Mouse (Mus musculus) intestine, postnatal 0 days (tissue): ENCODE measurements around the gene Gm9887. TPM values are rescaled to one million over a fixed set of nuclear protein-coding genes. Genes with fewer than 3 reads are reported as not detected.

Experiments used
- ATAC-seq: fragments of 200-750 bp; cut with Nextera tagmentation; 2 replicates; pipeline ENCODE4 v1.8.0; 2017; ENCODE audit warnings: mild to moderate bottlenecking, moderate TSS enrichment, moderate library complexity
- H3K27ac ChIP-seq: fragments of 300-500 bp; sonication (generic); 2 replicates; pipeline ENCODE4 v1.5.1; 2014; ENCODE audit warnings: mild to moderate bottlenecking, low read depth, low read length, moderate library complexity
- H3K27me3 ChIP-seq: fragments of 300-500 bp; sonication (generic); replicated peaks from 2 replicates; pipeline ENCODE4 v1.6.1; 2014; ENCODE audit warnings: low read length, mixed read lengths; ENCODE audit not compliant: control insufficient read depth, insufficient read depth
- H3K36me3 ChIP-seq: fragments of 300-500 bp; sonication (generic); 2 replicates; pipeline ENCODE4 v1.6.1; 2014; ENCODE audit warnings: mild to moderate bottlenecking, moderate library complexity; ENCODE audit not compliant: control insufficient read depth, insufficient read depth
- H3K4me1 ChIP-seq: fragments of 300-500 bp; sonication (generic); replicated peaks from 2 replicates; pipeline ENCODE4 v1.6.1; 2014; ENCODE audit warnings: antibody characterized with exemption, low read length, mixed read lengths; ENCODE audit not compliant: control insufficient read depth, insufficient read depth
- H3K4me2 ChIP-seq: fragments of 300-500 bp; sonication (generic); replicated peaks from 2 replicates; pipeline ENCODE4 v1.6.1; 2014; ENCODE audit warnings: low read depth, mild to moderate bottlenecking, moderate library complexity
- H3K4me3 ChIP-seq: fragments of 300-500 bp; sonication (generic); 2 replicates; pipeline ENCODE4 v1.5.1; 2014; ENCODE audit warnings: low read depth, low read length
- H3K9ac ChIP-seq: fragments of 300-500 bp; sonication (generic); 2 replicates; pipeline ENCODE4 v1.6.1; 2014; ENCODE audit warnings: mild to moderate bottlenecking, low read depth, low read length
- H3K9me3 ChIP-seq: fragments of 300-500 bp; sonication (generic); 2 replicates; pipeline ENCODE4 v1.6.1; 2016; ENCODE audit warnings: mixed run types; ENCODE audit not compliant: control insufficient read depth
- CTCF ChIP-seq: sonication (generic); IDR thresholded peaks from 2 replicates; pipeline ENCODE4 v1.5.1; 2016; ENCODE audit warnings: low read depth, mild to moderate bottlenecking, control low read depth, antibody characterized with exemption, moderate library complexity
- WGBS: fragments of 180-500 bp; shearing (Covaris S2); extraction: QIAGEN DNeasy Blood & Tissue Kit; methylation state at CpG from one replicate; pipeline ENCODE4 v1.1.7; 2014; 5-methylcytosine and 5-hydroxymethylcytosine counted together
- polyA plus RNA-seq: library from polyadenylated mRNA; unstranded; fragments of >200 nt; fragmentation: Nextera tagmentation; extraction: Ambion mirVana; gene quantifications from 2 replicates; pipeline ENCODE4 v1.2.1, GENCODE M21; 2015

Gm9887 gene
- polyA plus RNA-seq, 1 experiment from 2014 or later, result 1.9 TPM

- 0 out of 2 replicates have a peak, but pooled peaks have one; percentile 0 for TF ChIP-seq CTCF
Observed at GRCm38 (mm10) chr12:69372731-69373331, 573 bp upstream of the Gm9887 start.

GRCm38 (mm10) chr12:69371421-69371853 is 821 bp downstream of the Gm9887 start:
- WGBS, result 0% methylated on average over 24 of the region's 24 CpGs

More at GRCm38 (mm10) chr12:69372731-69373331, 573 bp upstream of the Gm9887 start:
- under 1% methylated on average over 42 of the region's 42 CpGs for WGBS
- Histone ChIP-seq H3K4me3 (peak overlapping the region; percentile 100), H3K36me3 (no peaks in the 10 kb centered on the region), H3K4me1 (0 out of 2 replicates have a peak, but pooled peaks cover 4% of the 10 kb centered on the region), H3K27me3 (no peaks in the 10 kb centered on the region), H3K9me3 (no peaks in the 10 kb centered on the region), H3K9ac (peak overlapping the region; percentile 98), H3K4me2 (peak overlapping the region; percentile 82), H3K27ac (peak overlapping the region; percentile 100)
- ATAC-seq, result peak; percentile 9; the same call in 1 of the 2 replicates

DNA sequence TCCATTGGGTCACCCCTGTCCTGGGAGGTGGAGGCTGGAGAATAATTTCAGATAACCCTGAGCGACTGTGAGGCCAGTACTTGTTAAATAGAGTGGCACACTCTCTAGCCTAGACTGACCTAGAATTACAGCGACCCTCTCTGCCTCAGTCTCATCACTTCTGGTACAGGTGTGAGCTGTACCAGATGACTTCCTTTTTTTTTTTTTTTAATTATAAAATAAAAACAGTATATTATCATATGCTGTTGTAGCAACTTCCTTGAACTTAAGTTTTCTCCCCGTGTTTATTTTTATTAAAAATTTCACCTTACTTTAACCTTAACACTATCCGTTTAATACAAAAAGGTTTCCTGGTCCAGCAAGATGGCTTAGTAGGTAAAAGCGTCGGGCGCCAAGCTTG is 1.3 kb downstream of the Gm9887 start:
- TF ChIP-seq CTCF, result no peak
- Histone ChIP-seq H3K4me2 (peak overlapping the region; percentile 82), H3K9ac (peak overlapping the region; percentile 98), H3K4me3 (peak overlapping the region; percentile 100), H3K9me3 (no peaks in the 10 kb centered on the region), H3K27me3 (no peaks in the 10 kb centered on the region), H3K4me1 (0 out of 2 replicates have a peak, but pooled peaks cover 4% of the 10 kb centered on the region), H3K27ac (peak overlapping the region; percentile 100), H3K36me3 (no peaks in the 10 kb centered on the region)
- 7% methylated on average over 7 of the region's 7 CpGs for WGBS
- no peak for ATAC-seq

More at GRCm38 (mm10) chr12:69371421-69371853, 821 bp downstream of the Gm9887 start:
- Histone ChIP-seq H3K4me1 (0 out of 2 replicates have a peak, but pooled peaks cover 4% of the 10 kb centered on the region), H3K9me3 (no peaks in the 10 kb centered on the region), H3K4me3 (peak overlapping the region; percentile 100), H3K9ac (peak overlapping the region; percentile 98), H3K36me3 (no peaks in the 10 kb centered on the region), H3K4me2 (peak overlapping the region; percentile 82), H3K27me3 (no peaks in the 10 kb centered on the region), H3K27ac (peak overlapping the region; percentile 100)
- ATAC-seq, result peak; percentile 68
- peak; percentile 68 for TF ChIP-seq CTCF

DNA sequence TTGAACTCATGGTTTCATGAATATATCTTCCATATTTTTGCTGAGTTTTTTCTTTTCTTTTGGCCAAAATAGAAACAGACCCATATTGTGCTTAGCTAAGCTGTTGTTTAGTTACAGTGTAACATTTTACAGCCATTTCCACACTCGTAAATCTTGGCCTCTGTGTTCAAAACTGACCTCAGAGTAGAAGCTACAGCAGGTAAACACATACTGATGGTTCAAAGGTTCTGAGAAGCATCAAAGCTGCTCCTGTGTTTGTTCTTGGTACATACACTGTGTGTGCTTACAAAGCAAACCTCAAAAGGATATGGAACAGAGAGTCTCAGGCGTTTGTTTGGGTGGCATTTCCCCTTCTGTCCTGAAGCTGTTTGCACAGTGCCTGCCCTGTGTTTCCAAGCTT is 4.7 kb downstream of the Gm9887 start:
- Histone ChIP-seq H3K36me3 (no peaks in the 10 kb centered on the region), H3K4me2 (no peak overlapping the region), H3K27ac (no peak overlapping the region; the same call in 1 of the 2 replicates), H3K9me3 (no peaks in the 10 kb centered on the region), H3K4me3 (no peak overlapping the region), H3K4me1 (0 out of 2 replicates have a peak, but pooled peaks cover 4% of the 10 kb centered on the region), H3K27me3 (no peaks in the 10 kb centered on the region), H3K9ac (no peak overlapping the region)
- 30% methylated on average over 2 of the region's 2 CpGs for WGBS
- no peak for TF ChIP-seq CTCF
- peak; percentile 5 for ATAC-seq

DNA sequence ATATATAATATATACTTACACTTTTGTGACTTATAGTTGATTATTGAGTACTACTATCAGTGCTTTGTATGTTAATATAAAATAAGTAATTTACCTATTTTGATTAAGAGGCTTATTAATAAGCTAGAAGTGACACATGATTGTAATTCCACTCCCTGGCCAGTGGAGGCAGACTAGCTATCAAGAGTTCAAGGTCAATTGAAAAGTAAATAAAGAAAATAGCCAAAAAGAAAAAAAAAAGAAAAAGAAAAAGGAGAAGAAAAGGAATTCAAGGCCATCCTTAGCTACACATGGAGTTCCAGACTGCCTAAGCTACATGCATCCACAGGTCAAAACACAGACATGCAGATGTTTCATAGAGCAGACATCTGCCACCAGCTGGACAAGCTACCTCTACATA is 5.8 kb downstream of the Gm9887 start:
- peak; percentile 45 for TF ChIP-seq CTCF
- no peak overlapping the region for H3K9ac ChIP-seq

GRCm38 (mm10) chr12:69365757-69366156 is 6.5 kb downstream of the Gm9887 start:
- H3K36me3 ChIP-seq, result no peaks in the 10 kb centered on the region
- H3K4me1 ChIP-seq, result 0 out of 2 replicates have a peak, but pooled peaks cover 2% of the 10 kb centered on the region
- no peak for TF ChIP-seq CTCF
- no peak overlapping the region for H3K4me2 ChIP-seq
- no peak overlapping the region for H3K9ac ChIP-seq
- H3K27me3 ChIP-seq, result no peaks in the 10 kb centered on the region
- no peak overlapping the region for H3K4me3 ChIP-seq
- H3K27ac ChIP-seq, result no peak overlapping the region
- WGBS, result 87% methylated on average over 7 of the region's 7 CpGs
- H3K9me3 ChIP-seq, result no peaks in the 10 kb centered on the region
- ATAC-seq, result no peak

More for the DNA sequence above, 5.8 kb downstream of the Gm9887 start:
- H3K27me3 ChIP-seq, result no peaks in the 10 kb centered on the region
- 0 out of 2 replicates have a peak, but pooled peaks cover 4% of the 10 kb centered on the region for H3K4me1 ChIP-seq
- H3K4me3 ChIP-seq, result no peak overlapping the region
- no peak overlapping the region for H3K27ac ChIP-seq
- no peaks in the 10 kb centered on the region for H3K36me3 ChIP-seq
- no peak for ATAC-seq
- no peak overlapping the region for H3K4me2 ChIP-seq
- H3K9me3 ChIP-seq, result no peaks in the 10 kb centered on the region
